Mouse (Mus musculus) lung, postnatal 0 days (tissue): ENCODE data around the gene Ago3.

ENCODE experiments used
- CTCF ChIP-seq: IDR thresholded peaks from 2 replicates; pipeline ENCODE4 v1.5.1; 2016; ENCODE audit warnings: antibody characterized with exemption, mild to moderate bottlenecking
- EP300 ChIP-seq: IDR thresholded peaks from 2 replicates; pipeline ENCODE4 v1.6.1; 2016; ENCODE audit warnings: antibody characterized with exemption, mild to moderate bottlenecking, control low read depth

DNA sequence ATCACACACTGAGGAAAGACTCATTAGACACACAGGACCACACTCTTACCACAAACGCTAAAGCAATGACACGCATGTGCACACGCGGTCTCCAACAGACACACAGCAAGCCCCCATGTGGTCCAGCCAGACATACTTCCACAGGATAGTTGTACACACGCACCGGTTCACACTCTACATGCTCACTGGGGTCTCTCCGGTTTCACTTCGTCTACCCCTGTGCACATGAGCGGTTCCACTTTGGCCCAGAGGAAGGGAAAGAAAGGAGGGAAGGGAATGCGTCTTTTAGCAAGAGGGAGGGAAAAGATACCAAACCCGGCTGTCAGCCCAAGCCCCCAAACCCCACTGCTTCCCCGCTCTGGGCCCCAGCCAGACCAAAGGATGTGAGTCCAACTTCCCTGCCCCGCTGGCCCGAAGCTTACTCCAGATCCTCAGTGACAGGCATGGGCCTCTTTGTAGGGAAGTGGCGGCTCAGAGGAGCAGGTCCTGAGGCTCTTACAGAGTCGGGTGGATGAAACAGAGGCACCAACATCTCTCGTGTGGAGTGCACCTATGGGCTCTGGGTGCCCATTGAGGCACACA, 141.2 kb downstream of the Ago3 start:
- no peak for TF ChIP-seq CTCF
- no peak for TF ChIP-seq EP300
